Mouse (Mus musculus): ENCODE measurements around the gene Mrps18a. TPM values are rescaled to one million over a fixed set of nuclear protein-coding genes. Genes with fewer than 3 reads are reported as not detected.
A peak's percentile ranks its signal among the peaks of the same experiment; 100 is the strongest.

The Mrps18a gene
- polyA plus RNA-seq, 1 experiment from 2014 or later, result 165 TPM

- no peak for ATAC-seq (ENCODE audit: insufficient number of reproducible peaks, low FRiP score, low TSS enrichment, low read depth)
- DNase-seq (ENCODE audit: low spot score), result no peak
- H3K4me1 ChIP-seq (ENCODE audit: control insufficient read depth, insufficient read depth, low read length), result peaks cover 16% of the 10 kb centered on the region
- no peaks in the 10 kb centered on the region for H3K36me3 ChIP-seq (ENCODE audit: control insufficient read depth, insufficient read depth, low read length)
- no peak overlapping the region for H3K9ac ChIP-seq (ENCODE audit: low read length)
- H3K4me2 ChIP-seq (ENCODE audit: low read depth, severe bottlenecking), result no peak overlapping the region
- H3K27ac ChIP-seq (replicated peaks; ENCODE audit: low read depth, low read length), result no peak overlapping the region
- H3K9me3 ChIP-seq (ENCODE audit: control insufficient read depth, low read length), result no peaks in the 10 kb centered on the region
- no peaks in the 10 kb centered on the region for H3K27me3 ChIP-seq (ENCODE audit: control insufficient read depth, insufficient read depth, low read length)
- no peak overlapping the region for H3K4me3 ChIP-seq (ENCODE audit: low read depth, low read length)
- WGBS, result 84% methylated on average over 4 of the region's 4 CpGs
Measured at GRCm38 (mm10) chr17:46108286-46108685, 2.5 kb upstream of the Mrps18a start.

DNA sequence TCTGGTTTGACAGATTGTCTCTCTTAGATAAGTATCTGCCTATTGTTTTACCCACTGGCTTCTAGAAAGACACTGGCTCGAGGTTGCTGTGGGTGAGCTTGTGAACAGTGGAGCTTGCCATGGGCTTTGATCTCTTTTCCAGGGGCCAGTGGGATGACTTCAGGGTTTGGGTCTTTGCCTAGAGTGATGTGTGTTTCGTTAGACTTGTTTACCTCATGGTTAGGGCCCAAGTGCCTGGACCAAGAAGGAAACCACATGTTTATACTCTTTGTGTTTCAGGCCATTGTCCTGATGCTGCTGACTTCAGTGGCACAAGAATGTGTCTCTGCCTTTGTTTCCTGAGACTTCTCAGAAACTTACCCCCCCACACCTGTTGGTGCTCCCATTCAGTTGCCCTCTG lies 4.7 kb downstream of the Mrps18a start:
- Histone ChIP-seq H3K9me3 (ENCODE audit: control insufficient read depth, low read length) (no peaks in the 10 kb centered on the region), H3K36me3 (ENCODE audit: control insufficient read depth, insufficient read depth, low read length) (peaks cover 15% of the 10 kb centered on the region; the same call in 1 of the 2 replicates), H3K4me3 (ENCODE audit: low read depth, low read length) (no peak overlapping the region), H3K27ac (replicated peaks; ENCODE audit: low read depth, low read length) (peak overlapping the region; percentile 89), H3K27me3 (ENCODE audit: control insufficient read depth, insufficient read depth, low read length) (no peaks in the 10 kb centered on the region), H3K4me1 (ENCODE audit: control insufficient read depth, insufficient read depth, low read length) (peaks cover 40% of the 10 kb centered on the region), H3K4me2 (ENCODE audit: low read depth, severe bottlenecking) (peak overlapping the region; percentile 1; the same call in 1 of the 2 replicates), H3K9ac (ENCODE audit: low read length) (no peak overlapping the region)
- no peak for ATAC-seq (ENCODE audit: insufficient number of reproducible peaks, low FRiP score, low TSS enrichment, low read depth)
- WGBS, result 49% methylated on average over 2 of the region's 2 CpGs
- no peak for DNase-seq (ENCODE audit: low spot score)

DNA sequence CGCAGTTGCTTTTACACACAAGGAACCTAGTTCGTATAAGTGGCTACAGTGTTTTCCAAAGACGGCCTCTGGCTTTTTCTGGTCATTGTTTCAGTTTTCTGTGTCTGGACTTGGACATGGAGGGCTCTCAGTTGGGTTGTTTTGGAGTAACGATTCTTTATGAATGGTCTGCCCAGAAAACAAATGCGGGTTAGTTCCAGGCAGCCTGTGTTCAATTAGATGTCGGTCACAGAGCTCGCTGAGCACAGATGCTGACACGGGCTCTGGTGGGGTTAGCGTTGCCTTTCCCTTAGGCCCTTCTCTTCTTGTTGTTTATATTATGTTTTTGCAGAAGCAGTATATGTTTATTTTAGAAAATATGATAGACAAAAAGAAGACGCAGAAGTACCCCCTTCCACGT lies 5.4 kb downstream of the Mrps18a start:
- DNase-seq (ENCODE audit: low spot score) (peak; percentile 63), ATAC-seq (ENCODE audit: insufficient number of reproducible peaks, low FRiP score, low TSS enrichment, low read depth) (no peak)
- Histone ChIP-seq H3K36me3 (ENCODE audit: control insufficient read depth, insufficient read depth, low read length) (peaks cover 15% of the 10 kb centered on the region; the same call in 1 of the 2 replicates), H3K27ac (replicated peaks; ENCODE audit: low read depth, low read length) (peak overlapping the region; percentile 89), H3K9ac (ENCODE audit: low read length) (no peak overlapping the region), H3K27me3 (ENCODE audit: control insufficient read depth, insufficient read depth, low read length) (no peaks in the 10 kb centered on the region), H3K4me2 (ENCODE audit: low read depth, severe bottlenecking) (no peak overlapping the region), H3K4me1 (ENCODE audit: control insufficient read depth, insufficient read depth, low read length) (peaks cover 40% of the 10 kb centered on the region), H3K9me3 (ENCODE audit: control insufficient read depth, low read length) (no peaks in the 10 kb centered on the region), H3K4me3 (ENCODE audit: low read depth, low read length) (no peak overlapping the region)
- WGBS, result 35% methylated on average over 11 of the region's 11 CpGs

DNA sequence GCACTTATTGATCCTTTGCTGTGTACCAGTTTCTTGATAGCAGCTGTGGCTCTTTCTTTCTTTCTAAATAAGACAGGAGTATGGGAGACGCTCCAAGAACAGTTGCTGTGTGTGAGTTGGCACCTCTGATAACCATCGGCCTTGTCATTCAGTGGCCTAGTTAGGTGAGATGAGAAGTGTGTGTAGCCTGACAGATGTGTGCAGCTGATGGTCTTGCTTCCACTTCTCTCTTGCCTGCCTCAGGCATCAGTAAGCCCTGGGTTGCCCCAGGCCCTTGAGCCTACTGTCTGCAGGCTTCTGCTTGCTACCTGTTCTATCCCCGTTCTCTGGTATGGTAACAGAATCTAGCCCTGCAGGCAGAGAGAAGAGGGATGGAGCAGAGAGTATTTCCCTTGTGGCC lies 6.1 kb downstream of the Mrps18a start:
- Histone ChIP-seq H3K27ac (replicated peaks; ENCODE audit: low read depth, low read length) (peak overlapping the region; percentile 59; the same call in 1 of the 2 replicates), H3K4me2 (ENCODE audit: low read depth, severe bottlenecking) (no peak overlapping the region), H3K4me3 (ENCODE audit: low read depth, low read length) (no peak overlapping the region), H3K9me3 (ENCODE audit: control insufficient read depth, low read length) (no peaks in the 10 kb centered on the region), H3K4me1 (ENCODE audit: control insufficient read depth, insufficient read depth, low read length) (peaks cover 35% of the 10 kb centered on the region), H3K27me3 (ENCODE audit: control insufficient read depth, insufficient read depth, low read length) (no peaks in the 10 kb centered on the region), H3K36me3 (ENCODE audit: control insufficient read depth, insufficient read depth, low read length) (peaks cover 15% of the 10 kb centered on the region; the same call in 1 of the 2 replicates), H3K9ac (ENCODE audit: low read length) (0 out of 2 replicates have a peak overlapping the region, but pooled peaks have one; percentile 4)
- ATAC-seq (ENCODE audit: insufficient number of reproducible peaks, low FRiP score, low TSS enrichment, low read depth) (no peak), DNase-seq (ENCODE audit: low spot score) (no peak)
- WGBS, result 63% methylated on average over 3 of the region's 3 CpGs

DNA sequence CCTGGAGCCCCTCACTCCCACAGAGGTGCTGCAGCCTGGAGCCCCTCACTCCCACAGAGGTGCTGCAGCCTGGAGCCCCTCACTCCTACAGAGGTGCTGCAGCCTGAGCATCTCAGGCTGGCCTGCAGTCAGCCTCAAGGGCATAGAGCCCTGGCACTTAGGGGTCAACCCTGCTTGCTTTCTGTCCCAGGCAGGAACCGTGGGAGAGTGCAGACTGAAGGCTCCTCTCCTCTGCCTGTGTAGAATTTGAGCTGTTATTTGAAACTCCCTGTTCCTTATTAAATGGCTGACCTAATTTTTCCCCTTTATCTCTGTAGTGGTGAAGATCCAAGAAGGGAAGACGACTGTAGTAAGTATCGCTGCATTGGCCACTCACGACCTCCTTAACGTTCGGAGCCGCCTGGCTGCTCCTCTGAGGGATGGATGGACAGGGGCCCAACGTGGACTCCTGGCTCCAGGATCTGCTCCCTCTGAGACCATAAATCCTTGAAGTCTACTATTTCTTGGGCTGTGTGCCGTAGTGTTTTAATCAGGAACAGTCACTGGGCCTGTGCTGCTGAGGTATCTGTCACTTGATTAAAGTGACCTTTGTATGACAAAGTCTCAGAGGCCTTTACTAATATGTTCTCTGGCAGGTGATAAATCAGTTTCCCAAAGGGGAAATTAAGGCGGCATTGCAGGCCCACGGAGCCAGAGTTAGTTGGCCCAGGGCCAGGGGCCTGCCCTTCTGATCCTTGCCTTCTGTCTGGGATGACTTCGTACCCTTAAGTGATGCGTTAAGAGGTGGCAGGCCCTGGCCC lies 7.0 kb downstream of the Mrps18a start:
- Histone ChIP-seq H3K27me3 (ENCODE audit: control insufficient read depth, insufficient read depth, low read length) (no peaks in the 10 kb centered on the region), H3K9ac (ENCODE audit: low read length) (no peak overlapping the region), H3K27ac (replicated peaks; ENCODE audit: low read depth, low read length) (peak overlapping the region; percentile 59), H3K9me3 (ENCODE audit: control insufficient read depth, low read length) (no peaks in the 10 kb centered on the region), H3K36me3 (ENCODE audit: control insufficient read depth, insufficient read depth, low read length) (peaks cover 20% of the 10 kb centered on the region; the same call in 1 of the 2 replicates), H3K4me2 (ENCODE audit: low read depth, severe bottlenecking) (no peak overlapping the region), H3K4me1 (ENCODE audit: control insufficient read depth, insufficient read depth, low read length) (peaks cover 35% of the 10 kb centered on the region), H3K4me3 (ENCODE audit: low read depth, low read length) (no peak overlapping the region)
- DNase-seq (ENCODE audit: low spot score) (no peak), ATAC-seq (ENCODE audit: insufficient number of reproducible peaks, low FRiP score, low TSS enrichment, low read depth) (no peak)
- WGBS, result 24% methylated on average over 13 of the region's 13 CpGs

DNA sequence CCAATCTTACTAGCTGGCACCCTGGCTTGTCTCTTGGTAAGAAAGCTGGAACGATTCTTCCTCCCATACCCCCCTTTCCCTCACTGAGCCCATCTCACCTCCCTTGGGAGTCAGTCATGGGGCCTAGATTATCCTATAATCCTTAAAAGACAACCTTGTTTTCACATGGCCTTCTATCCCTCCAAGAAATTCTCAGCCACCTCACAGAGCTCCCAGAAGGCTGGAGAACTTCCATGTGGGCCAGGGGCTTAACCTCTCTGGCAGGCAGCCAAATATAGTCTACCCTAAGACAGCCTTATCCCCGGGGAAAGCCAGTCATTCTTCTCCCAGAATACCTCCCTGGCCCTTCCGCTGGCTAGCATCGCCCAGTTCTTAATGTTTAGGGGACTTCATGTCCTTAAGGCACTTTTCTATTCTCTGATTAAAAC lies 7.7 kb downstream of the Mrps18a start:
- Histone ChIP-seq H3K4me2 (ENCODE audit: low read depth, severe bottlenecking) (no peak overlapping the region), H3K9me3 (ENCODE audit: control insufficient read depth, low read length) (no peaks in the 10 kb centered on the region), H3K4me1 (ENCODE audit: control insufficient read depth, insufficient read depth, low read length) (peaks cover 35% of the 10 kb centered on the region), H3K9ac (ENCODE audit: low read length) (no peak overlapping the region; the same call in 1 of the 2 replicates), H3K27me3 (ENCODE audit: control insufficient read depth, insufficient read depth, low read length) (no peaks in the 10 kb centered on the region), H3K4me3 (ENCODE audit: low read depth, low read length) (no peak overlapping the region), H3K27ac (replicated peaks; ENCODE audit: low read depth, low read length) (0 out of 2 replicates have a peak overlapping the region, but pooled peaks have one; percentile 45), H3K36me3 (ENCODE audit: control insufficient read depth, insufficient read depth, low read length) (peaks cover 26% of the 10 kb centered on the region)
- no peak for ATAC-seq (ENCODE audit: insufficient number of reproducible peaks, low FRiP score, low TSS enrichment, low read depth)
- no peak for DNase-seq (ENCODE audit: low spot score)
- 63% methylated on average over 4 of the region's 4 CpGs for WGBS

- no peak overlapping the region for H3K4me2 ChIP-seq (ENCODE audit: low read depth, severe bottlenecking)
- H3K4me3 ChIP-seq (ENCODE audit: low read depth, low read length), result no peak overlapping the region
- no peak for ATAC-seq (ENCODE audit: insufficient number of reproducible peaks, low FRiP score, low TSS enrichment, low read depth)
- H3K27ac ChIP-seq (replicated peaks; ENCODE audit: low read depth, low read length), result no peak overlapping the region
- no peak overlapping the region for H3K9ac ChIP-seq (ENCODE audit: low read length)
- no peaks in the 10 kb centered on the region for H3K9me3 ChIP-seq (ENCODE audit: control insufficient read depth, low read length)
- 80% methylated on average over 10 of the region's 10 CpGs for WGBS
- DNase-seq (ENCODE audit: low spot score), result no peak
- peaks cover 29% of the 10 kb centered on the region for H3K36me3 ChIP-seq (ENCODE audit: control insufficient read depth, insufficient read depth, low read length)
- no peaks in the 10 kb centered on the region for H3K27me3 ChIP-seq (ENCODE audit: control insufficient read depth, insufficient read depth, low read length)
- peaks cover 32% of the 10 kb centered on the region for H3K4me1 ChIP-seq (ENCODE audit: control insufficient read depth, insufficient read depth, low read length)
Measured at GRCm38 (mm10) chr17:46119641-46120040, 8.9 kb downstream of the Mrps18a start.

- DNase-seq (ENCODE audit: low spot score) (no peak), ATAC-seq (ENCODE audit: insufficient number of reproducible peaks, low FRiP score, low TSS enrichment, low read depth) (no peak)
Measured at GRCm38 (mm10) chr17:46122791-46123190, 12.0 kb downstream of the Mrps18a start.

More at GRCm38 (mm10) chr17:46122791-46123190, 12.0 kb downstream of the Mrps18a start:
- Histone ChIP-seq H3K4me3 (ENCODE audit: low read depth, low read length) (no peak overlapping the region), H3K9ac (ENCODE audit: low read length) (no peak overlapping the region), H3K4me1 (ENCODE audit: control insufficient read depth, insufficient read depth, low read length) (peaks cover 6% of the 10 kb centered on the region), H3K4me2 (ENCODE audit: low read depth, severe bottlenecking) (no peak overlapping the region), H3K36me3 (ENCODE audit: control insufficient read depth, insufficient read depth, low read length) (peaks cover 45% of the 10 kb centered on the region), H3K27ac (replicated peaks; ENCODE audit: low read depth, low read length) (no peak overlapping the region), H3K27me3 (ENCODE audit: control insufficient read depth, insufficient read depth, low read length) (no peaks in the 10 kb centered on the region), H3K9me3 (ENCODE audit: control insufficient read depth, low read length) (no peaks in the 10 kb centered on the region)
- WGBS, result 98% methylated on average over 4 of the region's 4 CpGs
